Comparison of ENCODE assay signal across 12 mouse cellular contexts in the genomic region with DNA sequence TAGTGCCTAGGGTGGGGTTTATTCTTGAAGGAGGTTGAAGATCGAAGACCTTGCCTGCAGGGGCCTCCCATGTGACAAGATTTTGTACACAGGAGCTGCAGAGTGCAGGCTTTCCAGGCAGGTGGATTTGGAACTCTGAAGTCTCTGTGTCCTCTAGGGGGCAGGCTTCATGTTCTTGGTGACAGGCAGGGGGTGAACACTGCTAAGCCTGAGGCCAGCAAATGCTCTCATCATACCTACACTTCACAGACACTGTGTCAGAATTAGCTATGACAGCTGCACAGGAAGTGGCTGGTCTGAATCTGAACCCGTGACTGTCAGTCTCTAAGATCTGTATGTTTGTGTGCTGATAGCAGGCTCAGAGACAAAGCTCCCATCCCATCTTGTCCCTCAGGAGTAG. TPM values are rescaled to one million over a fixed set of nuclear protein-coding genes. Genes with fewer than 3 reads are reported as not detected.
A peak's percentile ranks its signal among the peaks of the same experiment; 100 is the strongest.
DNase-seq lines count a peak whose midpoint lies in the region; ATAC-seq and TF ChIP-seq lines count a peak whose summit lies in the region.
"Had no signal": no experiment of that assay in that cellular context is flagged by ENCODE, and none has a peak within 500 bp of the region (broad histone marks: within the 10 kb centered on the region; RNA-seq: fewer than 3 reads in every experiment).

No protein-coding gene starts in this region.

- H3K4me1 ChIP-seq in forebrain, embryonic 14.5 days (ENCODE audit: control insufficient read depth, insufficient read depth, low read length), result no peaks in the 10 kb centered on the region
- no peaks in the 10 kb centered on the region for H3K4me1 ChIP-seq in forebrain, embryonic 15.5 days
- no peaks in the 10 kb centered on the region for H3K4me1 ChIP-seq in liver, postnatal 0 days (ENCODE audit: insufficient read depth)

- intact Hi-C loops in left cerebral cortex, postnatal 10 days (cut with DNase I), result no loop called here

- DNase-seq in forebrain, embryonic 14.5 days (ENCODE audit: low spot score), result peak; percentile 39
- no peak for DNase-seq in liver, postnatal 0 days
- DNase-seq in liver, result no peak
- DNase-seq in embryo, embryonic 11 days, result peak; percentile 66
- peak; percentile 93 for DNase-seq in thymus, postnatal 0 days (ENCODE audit: low spot score)
- no peak for DNase-seq in left cerebral cortex, postnatal 10 days (ENCODE audit: extremely low spot score in 1 of 2, low spot score in 2 of 2)
- no peak for DNase-seq in urinary bladder, postnatal 14 days (ENCODE audit: low spot score)
- DNase-seq: cerebellum, adult 9-10 months; gastrocnemius, postnatal 14 days; kidney, adult 9 months had no signal

- WGBS in forebrain, embryonic 14.5 days, result 42% methylated on average over 2 of the region's 2 CpGs
- WGBS in forebrain, embryonic 15.5 days, result 41% methylated on average over 2 of the region's 2 CpGs
- 23% methylated on average over 2 of the region's 2 CpGs for WGBS in liver, postnatal 0 days (ENCODE audit: insufficient replicate concordance)

- H3K9me3 ChIP-seq in forebrain, embryonic 14.5 days (replicated peaks; ENCODE audit: control insufficient read depth, low read length), result no peaks in the 10 kb centered on the region
- no peaks in the 10 kb centered on the region for H3K9me3 ChIP-seq in forebrain, embryonic 15.5 days
- H3K9me3 ChIP-seq in liver, postnatal 0 days (ENCODE audit: low read length), result no peaks in the 10 kb centered on the region

- H3K27me3 ChIP-seq in forebrain, embryonic 14.5 days (replicated peaks; ENCODE audit: control insufficient read depth, insufficient read depth, low read length), result no peaks in the 10 kb centered on the region
- H3K27me3 ChIP-seq in forebrain, embryonic 15.5 days, result no peaks in the 10 kb centered on the region
- no peaks in the 10 kb centered on the region for H3K27me3 ChIP-seq in liver, postnatal 0 days (ENCODE audit: insufficient read depth, low read length)

- no peak overlapping the region for H3K27ac ChIP-seq in forebrain, embryonic 14.5 days (ENCODE audit: low read depth, low read length)
- no peak overlapping the region for H3K27ac ChIP-seq in forebrain, embryonic 15.5 days (replicated peaks)
- H3K27ac ChIP-seq in liver, postnatal 0 days (ENCODE audit: low read depth), result no peak overlapping the region

- no peak overlapping the region for H3K9ac ChIP-seq in forebrain, embryonic 14.5 days (ENCODE audit: low read length)
- H3K9ac ChIP-seq in forebrain, embryonic 15.5 days (replicated peaks), result no peak overlapping the region
- no peak overlapping the region for H3K9ac ChIP-seq in liver, postnatal 0 days (replicated peaks)

- no peak overlapping the region for H3K4me3 ChIP-seq in forebrain, embryonic 14.5 days (ENCODE audit: low read depth, low read length)
- H3K4me3 ChIP-seq in forebrain, embryonic 15.5 days, result no peak overlapping the region
- no peak overlapping the region for H3K4me3 ChIP-seq in liver, postnatal 0 days (ENCODE audit: low read depth, low read length)

- ATAC-seq in forebrain, embryonic 14.5 days, result no peak
- no peak for ATAC-seq in forebrain, embryonic 15.5 days (replicated peaks)
- ATAC-seq in liver, postnatal 0 days, result no peak

- no peaks in the 10 kb centered on the region for H3K36me3 ChIP-seq in forebrain, embryonic 14.5 days (ENCODE audit: control insufficient read depth, insufficient read depth, low read length)
- no peaks in the 10 kb centered on the region for H3K36me3 ChIP-seq in forebrain, embryonic 15.5 days
- no peaks in the 10 kb centered on the region for H3K36me3 ChIP-seq in liver, postnatal 0 days (replicated peaks; ENCODE audit: insufficient read depth, low read length)

- no peak overlapping the region for H3K4me2 ChIP-seq in forebrain, embryonic 14.5 days (ENCODE audit: low read length)
- H3K4me2 ChIP-seq in forebrain, embryonic 15.5 days (replicated peaks), result no peak overlapping the region
- no peak overlapping the region for H3K4me2 ChIP-seq in liver, postnatal 0 days (ENCODE audit: low read depth, low read length)

- 0 out of 2 replicates have a peak, but pooled peaks have one; percentile 34 for TF ChIP-seq CTCF in liver, postnatal 0 days (IDR thresholded peaks at IDR 0.05; ENCODE audit: low read depth)

- TF ChIP-seq EP300 in liver, postnatal 0 days (IDR thresholded peaks at IDR 0.05; ENCODE audit: low read depth), result no peak

RNA-seq across cellular contexts. Expression of a gene that starts 8.9 kb away (rescaled TPM):
- 0.05 and 0.20 TPM in 2 replicates for polyA plus RNA-seq in forebrain, embryonic 14.5 days (2014; fragmentation: Nextera tagmentation; extraction: Ambion mirVana)
- polyA plus RNA-seq in forebrain, embryonic 15.5 days (2015; fragmentation: Nextera tagmentation; extraction: Ambion mirVana), result 0.08 and 0.11 TPM in 2 replicates
- polyA plus RNA-seq in liver, postnatal 0 days (2015; fragmentation: Nextera tagmentation; extraction: Ambion mirVana), result not detected in 2 replicates
- polyA plus RNA-seq in thymus, postnatal 0 days (2015; fragmentation: Nextera tagmentation; extraction: Ambion mirVana), result 0.04 and 0.06 TPM in 2 replicates
- total RNA-seq in left cerebral cortex, postnatal 10 days (2021), result under 1 TPM; 0.93 to 0.94 TPM
- total RNA-seq: gastrocnemius, postnatal 14 days had no signal
- polyA plus RNA-seq: liver, embryonic 16.5 days had no signal

Comparison
In these comparisons a context has a peak if more than half of its experiments do, and no peak if none do; other contexts are left out.
1. DNase-seq: peak in forebrain, embryonic 14.5 days (single experiment), embryo, embryonic 11 days (single experiment) and thymus, postnatal 0 days (single experiment); none in liver, postnatal 0 days (single experiment), liver (single experiment), left cerebral cortex, postnatal 10 days (0 of 2) and urinary bladder, postnatal 14 days (single experiment).